Mouse (Mus musculus) megakaryocyte, embryonic 14.5 days (primary cell): ENCODE measurements around the gene Krt42. TPM values are rescaled to one million over a fixed set of nuclear protein-coding genes. Genes with fewer than 3 reads are reported as not detected.
A peak's percentile ranks its signal among the peaks of the same experiment; 100 is the strongest.
"Not testable (repeated sequence)": the region's sequence is repeated elsewhere in the genome, so short reads cannot be mapped to it uniquely, and the experiment has no call there.

Source experiments
- H3K27me3 ChIP-seq: replicated peaks from 2 replicates; pipeline ENCODE3; 2012; ENCODE audit warnings: inconsistent platforms
- H3K36me3 ChIP-seq: replicated peaks from 2 replicates; pipeline ENCODE3; 2012; ENCODE audit warnings: low read length, inconsistent platforms, mixed read lengths
- H3K4me1 ChIP-seq: 2 replicates; pipeline ENCODE4 v1.6.1; 2012; ENCODE audit warnings: inconsistent platforms
- H3K4me3 ChIP-seq: replicated peaks from 2 replicates; pipeline ENCODE3; 2012; ENCODE audit warnings: moderate library complexity, mild to moderate bottlenecking, inconsistent platforms
- H3K9me3 ChIP-seq: 2 replicates; pipeline ENCODE4 v1.6.1; 2012; ENCODE audit warnings: inconsistent platforms
- FLI1 ChIP-seq: IDR thresholded peaks from 2 replicates; pipeline ENCODE4 v1.6.1; 2012; ENCODE audit warnings: low read length, inconsistent platforms, mixed read lengths
- GATA1 ChIP-seq: IDR thresholded peaks from 3 replicates; pipeline ENCODE4 v1.6.1; 2012; ENCODE audit warnings: mixed read lengths, low read length, inconsistent platforms, borderline replicate concordance
- polyA plus RNA-seq: library from polyadenylated mRNA; stranded (reverse); fragments of >175 nt; gene quantifications from 2 replicates; pipeline ENCODE4 v1.2.3, GENCODE M21; 2012; ENCODE audit warnings: low replicate concordance; ENCODE audit not compliant: insufficient read depth

Krt42 gene
- polyA plus RNA-seq = not detected in 2 replicates

DNA sequence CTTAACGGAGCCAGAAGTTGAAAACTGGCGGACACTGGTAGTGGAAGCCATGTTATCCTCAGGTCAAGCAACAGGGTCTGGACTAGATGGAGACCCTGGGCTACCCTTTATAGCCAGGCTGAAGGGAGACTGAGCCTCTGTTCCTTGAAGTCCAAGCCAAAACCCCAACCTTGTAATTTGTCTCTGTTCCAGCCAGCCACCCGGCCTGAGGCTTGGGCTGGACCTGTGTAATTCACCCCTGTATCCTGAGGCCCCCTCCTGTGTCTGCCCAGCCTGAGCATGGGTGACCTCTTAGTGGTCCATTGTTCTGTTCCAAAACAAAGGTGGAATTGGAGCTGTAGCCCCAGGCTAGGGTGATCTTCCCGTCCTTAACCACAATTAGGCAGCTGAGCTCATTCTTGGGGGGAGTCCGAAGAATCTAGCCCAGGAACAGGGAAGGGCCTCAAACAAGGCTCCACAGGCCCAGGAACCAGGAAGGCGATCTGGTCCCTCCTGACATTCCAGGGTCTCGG is at the start of gene Krt42:
Gene Krt42, minus strand, starts transcription at position 51 of the 512 bp plus-strand sequence.
- Histone ChIP-seq H3K4me1 (no peaks in the 10 kb centered on the region), H3K36me3 (no peaks in the 10 kb centered on the region), H3K27me3 (peaks cover 50% of the 10 kb centered on the region), H3K9me3 (no peaks in the 10 kb centered on the region), H3K4me3 (no peak within 1 kb of the TSS)
- no peak for TF ChIP-seq FLI1
- no peak for TF ChIP-seq GATA1

DNA sequence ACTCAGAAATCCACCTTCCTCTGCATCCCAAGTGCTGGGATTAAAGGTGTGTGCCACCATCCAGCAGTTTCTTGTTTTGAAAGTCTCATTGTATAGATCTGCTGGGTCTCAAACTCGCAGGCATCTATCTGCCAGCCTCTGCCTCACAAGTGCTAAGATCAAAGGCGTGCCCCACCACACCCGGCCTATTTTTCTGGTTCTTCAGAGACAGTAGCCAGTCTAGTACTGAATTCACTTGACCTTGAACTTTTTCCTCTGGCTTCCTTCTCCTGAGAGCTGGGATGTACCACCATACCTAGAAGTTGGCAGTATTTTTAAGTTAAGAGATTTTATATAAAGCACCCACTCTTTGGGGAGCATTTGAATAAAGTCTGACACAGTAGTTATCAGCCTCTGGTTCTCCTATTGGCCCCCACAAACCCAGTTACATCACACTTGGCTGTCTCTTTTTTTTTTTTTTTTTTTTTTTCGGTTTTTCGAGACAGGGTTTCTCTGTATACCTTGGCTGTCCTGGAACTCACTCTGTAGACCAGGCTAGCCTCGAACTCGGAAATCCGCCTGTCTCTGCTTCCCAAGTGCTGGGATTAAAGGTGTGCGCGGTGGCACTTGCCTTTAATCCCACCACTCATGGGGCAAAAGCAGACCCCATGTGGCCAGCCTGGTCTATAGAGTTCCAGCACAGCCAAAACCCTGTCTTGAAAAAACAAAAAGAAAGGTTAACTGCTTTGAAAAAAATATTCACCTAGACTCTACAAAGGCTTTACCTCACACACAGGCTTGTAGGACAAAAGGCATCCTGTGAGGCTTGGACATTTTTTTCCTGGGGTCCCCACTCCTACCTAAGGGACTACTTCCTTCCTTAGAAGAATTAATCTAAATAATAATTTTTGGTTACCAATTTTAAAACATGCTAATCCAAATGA is 49.1 kb upstream of the Krt42 start:
- TF ChIP-seq FLI1 = no peak
- no peak for TF ChIP-seq GATA1
- Histone ChIP-seq H3K27me3 (peaks cover 4% of the 10 kb centered on the region), H3K36me3 (peaks cover 24% of the 10 kb centered on the region), H3K4me1 (peaks cover 30% of the 10 kb centered on the region), H3K9me3 (no peaks in the 10 kb centered on the region), H3K4me3 (peak overlapping the region; percentile 97)

DNA sequence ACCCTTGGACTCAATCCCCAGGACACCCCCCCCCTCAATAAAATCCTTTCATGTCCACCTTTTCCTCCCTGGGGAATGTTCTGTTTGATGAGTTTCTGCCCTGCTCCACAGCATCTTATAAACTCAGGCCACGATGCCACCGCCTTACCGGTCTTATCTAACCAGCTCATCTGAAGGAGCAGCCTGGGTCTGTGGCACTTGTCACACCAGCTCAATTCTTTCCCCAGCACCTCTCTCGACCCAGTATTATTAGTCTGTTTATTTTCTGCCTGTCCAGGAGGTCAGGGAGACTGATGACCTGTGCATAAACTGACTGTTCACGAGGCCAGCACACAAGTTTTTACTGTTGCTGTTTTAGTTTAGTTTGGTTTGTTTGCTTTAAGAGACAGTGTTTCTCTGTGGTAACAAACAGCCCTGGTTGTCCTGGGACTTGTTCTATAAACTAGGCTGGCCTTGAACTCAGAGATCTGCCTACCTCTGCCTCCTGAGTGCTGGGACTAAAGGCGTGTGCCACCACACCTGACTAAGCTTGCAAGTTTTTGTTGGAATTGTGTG is 48.2 kb upstream of the Krt42 start:
- Histone ChIP-seq H3K4me1 (peaks cover 30% of the 10 kb centered on the region), H3K27me3 (peaks cover 4% of the 10 kb centered on the region), H3K9me3 (no peaks in the 10 kb centered on the region), H3K36me3 (peaks cover 22% of the 10 kb centered on the region), H3K4me3 (no peak overlapping the region)
- TF ChIP-seq GATA1 (peak; percentile 45; the same call in 1 of the 3 replicates), FLI1 (no peak)

DNA sequence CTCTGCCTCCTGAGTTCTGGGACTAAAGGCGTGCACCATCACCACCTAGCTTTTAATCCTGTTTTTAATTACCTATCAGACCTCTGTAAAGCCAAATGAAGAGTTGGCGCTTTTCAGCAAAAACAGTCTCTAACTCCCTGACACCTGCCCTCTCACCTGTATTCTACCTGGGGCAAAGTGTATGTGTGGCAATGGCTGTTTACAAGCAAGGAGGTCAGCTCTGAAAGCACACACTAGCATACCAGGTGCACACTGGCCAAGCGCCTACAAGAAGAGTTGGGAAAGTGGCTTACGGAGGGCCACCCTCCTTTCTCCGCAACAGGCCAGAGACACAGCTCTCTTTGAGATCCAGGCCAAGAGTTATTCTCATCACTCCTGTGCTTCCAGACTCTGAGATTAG is 45.8 kb upstream of the Krt42 start:
- no peak for TF ChIP-seq FLI1
- H3K4me1 ChIP-seq = peaks cover 12% of the 10 kb centered on the region; the same call in 1 of the 2 replicates
- peaks cover 7% of the 10 kb centered on the region for H3K27me3 ChIP-seq
- H3K9me3 ChIP-seq = no peaks in the 10 kb centered on the region
- H3K4me3 ChIP-seq = no peak overlapping the region
- H3K36me3 ChIP-seq = peaks cover 1% of the 10 kb centered on the region

DNA sequence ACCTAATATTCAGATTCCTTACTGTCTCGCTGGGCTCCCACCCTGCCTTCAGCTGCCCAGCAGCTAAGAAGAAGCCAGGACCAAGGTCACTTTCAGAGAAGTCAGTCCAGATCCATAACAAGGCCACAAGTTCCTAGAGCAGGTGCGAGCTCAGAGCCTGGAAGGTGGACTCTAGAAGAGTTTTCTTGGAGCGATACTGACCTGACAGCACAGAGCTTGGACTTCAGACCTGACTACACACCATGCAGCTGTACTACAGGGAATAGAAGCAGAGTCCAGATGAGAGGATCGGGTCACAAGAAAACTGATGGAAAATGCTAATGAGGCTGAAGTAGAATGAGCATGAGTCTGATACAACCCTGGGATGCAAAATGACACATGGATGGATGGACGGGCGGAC is 43.8 kb upstream of the Krt42 start:
- TF ChIP-seq GATA1 (no peak), FLI1 (no peak)
- H3K9me3 ChIP-seq = no peaks in the 10 kb centered on the region
- H3K36me3 ChIP-seq = no peaks in the 10 kb centered on the region
- peaks cover 7% of the 10 kb centered on the region for H3K27me3 ChIP-seq
- H3K4me1 ChIP-seq = peaks cover 7% of the 10 kb centered on the region; the same call in 1 of the 2 replicates
- no peak overlapping the region for H3K4me3 ChIP-seq

DNA sequence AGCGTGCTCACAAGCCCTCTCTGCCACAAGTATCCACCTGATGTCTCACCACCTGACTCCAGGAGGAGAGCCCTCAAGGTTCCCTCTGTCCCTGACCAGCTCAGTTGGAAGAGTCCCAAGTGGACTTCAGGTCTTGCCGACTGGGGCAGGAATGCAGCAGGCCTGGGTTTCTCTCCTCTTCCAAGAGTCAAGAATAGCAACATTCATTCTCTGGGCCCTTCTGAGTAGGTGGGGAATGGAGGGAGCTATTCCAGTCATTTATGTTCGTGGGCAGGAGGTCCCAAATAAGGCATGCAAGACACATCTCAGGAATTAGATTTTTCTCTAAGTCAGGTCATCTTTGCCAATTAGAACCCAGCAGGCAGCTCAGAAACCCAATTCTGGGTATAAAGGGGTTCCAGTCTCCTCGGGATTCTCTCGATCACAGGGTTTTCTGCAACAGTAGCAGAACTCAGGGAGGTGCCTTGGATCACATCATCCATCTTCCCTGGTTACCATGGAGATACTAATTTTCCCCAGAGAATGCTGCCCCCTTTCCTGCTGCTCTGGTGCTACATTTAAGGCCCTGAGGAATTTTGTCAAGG is 42.5 kb upstream of the Krt42 start:
- Histone ChIP-seq H3K9me3 (no peaks in the 10 kb centered on the region), H3K4me1 (peaks cover 3% of the 10 kb centered on the region; the same call in 1 of the 2 replicates), H3K4me3 (no peak overlapping the region), H3K27me3 (peaks cover 11% of the 10 kb centered on the region), H3K36me3 (no peaks in the 10 kb centered on the region)
- TF ChIP-seq GATA1 = no peak
- no peak for TF ChIP-seq FLI1

DNA sequence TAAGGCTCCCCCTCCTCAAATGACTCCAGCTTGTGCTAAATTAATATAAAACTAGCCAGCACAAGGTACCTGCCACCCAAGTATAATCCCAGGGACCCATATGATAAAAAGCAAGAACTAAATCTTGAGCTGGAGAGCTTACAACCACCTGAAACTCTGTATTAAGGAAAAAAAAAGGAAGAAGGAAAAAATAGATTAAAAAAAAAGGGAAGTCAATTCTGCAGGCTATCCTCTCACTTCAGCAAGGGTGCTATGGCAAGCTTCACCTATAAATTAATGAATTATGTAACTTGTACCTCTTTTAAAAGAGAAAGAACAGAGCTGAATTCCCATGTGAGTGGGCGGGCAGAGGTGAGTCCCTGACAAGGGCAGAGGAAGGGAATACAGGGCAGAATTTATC is 42.0 kb upstream of the Krt42 start:
- Histone ChIP-seq H3K9me3 (no peaks in the 10 kb centered on the region), H3K4me3 (no peak overlapping the region), H3K36me3 (no peaks in the 10 kb centered on the region), H3K27me3 (peaks cover 11% of the 10 kb centered on the region), H3K4me1 (peaks cover 3% of the 10 kb centered on the region; the same call in 1 of the 2 replicates)
- no peak for TF ChIP-seq FLI1
- no peak for TF ChIP-seq GATA1

DNA sequence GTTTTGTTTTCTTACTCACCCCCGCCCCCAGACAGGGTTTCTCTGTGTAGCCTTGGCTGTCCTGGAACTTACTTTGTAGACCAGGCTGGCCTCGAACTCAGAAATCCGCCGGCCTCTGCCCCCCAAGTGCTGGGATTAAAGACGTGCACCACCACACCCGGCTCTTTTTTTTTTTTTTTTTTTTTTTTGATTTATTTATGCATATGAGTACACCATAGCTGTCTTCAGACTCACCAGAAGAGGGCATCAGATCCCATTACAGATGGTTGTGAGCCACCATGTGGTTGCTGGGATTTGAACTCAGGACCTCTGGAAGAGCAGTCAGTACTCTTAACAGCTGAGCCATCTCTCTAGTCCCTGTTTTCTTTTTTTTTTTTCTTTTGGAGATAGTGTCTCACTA is 39.0 kb upstream of the Krt42 start:
- H3K9me3 ChIP-seq, H3K4me1 ChIP-seq, H3K36me3 ChIP-seq, H3K4me3 ChIP-seq: not testable (repeated sequence)
- peaks cover 13% of the 10 kb centered on the region for H3K27me3 ChIP-seq

DNA sequence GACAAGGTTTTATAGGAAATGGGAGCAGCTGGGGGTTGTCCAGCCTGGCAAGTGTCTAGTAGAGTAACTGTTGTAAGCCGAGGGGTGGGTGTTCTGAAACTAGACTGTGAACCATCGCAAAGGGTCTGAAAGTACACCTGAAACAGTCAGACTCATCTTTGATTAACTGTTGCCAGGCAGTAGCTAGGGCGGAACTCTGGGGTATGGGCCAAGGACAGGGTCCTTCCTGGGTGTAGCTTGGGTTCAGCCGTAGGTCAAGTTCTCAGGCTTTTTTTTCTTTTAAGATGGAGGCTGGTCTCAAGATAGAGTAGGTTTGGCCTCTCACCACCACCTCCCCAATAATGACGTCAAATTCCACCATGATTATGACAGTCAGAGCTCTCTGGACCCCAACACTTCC is 38.2 kb upstream of the Krt42 start:
- TF ChIP-seq GATA1 (no peak), FLI1 (no peak)
- H3K27me3 ChIP-seq = peaks cover 14% of the 10 kb centered on the region
- no peaks in the 10 kb centered on the region for H3K4me1 ChIP-seq
- no peaks in the 10 kb centered on the region for H3K9me3 ChIP-seq
- no peak overlapping the region for H3K4me3 ChIP-seq
- H3K36me3 ChIP-seq = no peaks in the 10 kb centered on the region

DNA sequence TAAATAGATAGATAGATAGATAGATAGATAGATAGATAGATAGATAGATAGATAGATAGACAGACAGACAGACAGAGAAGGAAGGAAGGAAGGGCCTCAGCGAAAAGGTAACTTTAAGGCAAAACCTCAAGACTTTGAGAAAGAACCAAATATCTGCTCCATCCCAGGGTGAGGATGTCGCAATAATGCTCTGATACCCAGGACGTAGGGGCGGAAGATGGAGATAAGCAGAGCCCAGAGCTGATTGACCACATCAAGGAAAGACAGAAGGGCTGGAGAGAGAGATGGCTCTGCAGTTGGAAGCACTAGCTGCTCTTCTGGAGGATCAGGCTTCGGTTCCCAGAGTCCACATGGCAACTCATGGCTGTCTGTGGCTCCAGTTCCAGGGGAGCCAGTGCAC is 31.6 kb upstream of the Krt42 start:
- Histone ChIP-seq H3K4me3 (no peak overlapping the region), H3K9me3 (no peaks in the 10 kb centered on the region), H3K36me3 (no peaks in the 10 kb centered on the region), H3K4me1 (peaks cover 14% of the 10 kb centered on the region), H3K27me3 (peaks cover 13% of the 10 kb centered on the region)
- TF ChIP-seq GATA1 (no peak), FLI1 (no peak)
